ENCODE assay signal across 7 mouse cellular contexts in genomic region chr14:51884031-51884544, GRCm38 (mm10). TPM values are rescaled to one million over a fixed set of nuclear protein-coding genes. Genes with fewer than 3 reads are reported as not detected.
DNase-seq lines count a peak whose midpoint lies in the region; ATAC-seq lines count a peak whose summit lies in the region.

No protein-coding gene starts in this region.

- peaks cover 3% of the 10 kb centered on the region; the same call in 1 of the 2 replicates for H3K36me3 ChIP-seq in forebrain, embryonic 11.5 days (ENCODE audit: control insufficient read depth, insufficient read depth, low read length)
- H3K36me3 ChIP-seq in liver, embryonic 13.5 days, result peaks cover 24% of the 10 kb centered on the region

- peak overlapping the region; percentile 65 for H3K4me3 ChIP-seq in forebrain, embryonic 11.5 days (ENCODE audit: low read depth, low read length)
- peak overlapping the region; percentile 82 for H3K4me3 ChIP-seq in liver, embryonic 13.5 days (replicated peaks)

- peak overlapping the region; percentile 72 for H3K9ac ChIP-seq in forebrain, embryonic 11.5 days (ENCODE audit: low read length)
- H3K9ac ChIP-seq in liver, embryonic 13.5 days, result 0 out of 2 replicates have a peak overlapping the region, but pooled peaks have one; percentile 39

- H3K4me1 ChIP-seq in forebrain, embryonic 11.5 days (replicated peaks; ENCODE audit: control insufficient read depth, insufficient read depth, low read length), result peaks cover 3% of the 10 kb centered on the region; the same call in 1 of the 2 replicates
- peaks cover 22% of the 10 kb centered on the region for H3K4me1 ChIP-seq in liver, embryonic 13.5 days (replicated peaks)

- peak overlapping the region; percentile 87 for H3K4me2 ChIP-seq in forebrain, embryonic 11.5 days (ENCODE audit: low read depth, low read length, severe bottlenecking)
- peak overlapping the region; percentile 95 for H3K4me2 ChIP-seq in liver, embryonic 13.5 days

- peak overlapping the region; percentile 64 for H3K27ac ChIP-seq in forebrain, embryonic 11.5 days (ENCODE audit: low read depth, low read length)
- 0 out of 2 replicates have a peak overlapping the region, but pooled peaks have one; percentile 29 for H3K27ac ChIP-seq in liver, embryonic 13.5 days

- 2% methylated on average over 14 of the region's 14 CpGs for WGBS in forebrain, embryonic 11.5 days
- WGBS in liver, embryonic 13.5 days (ENCODE audit: insufficient replicate concordance), result 2% methylated on average over 14 of the region's 14 CpGs

- ATAC-seq in forebrain, embryonic 11.5 days (replicated peaks; ENCODE audit: low FRiP score), result peak; percentile 65
- peak; percentile 5; the same call in 1 of the 2 replicates for ATAC-seq in liver, embryonic 13.5 days (ENCODE audit: low read depth)

- no peaks in the 10 kb centered on the region for H3K9me3 ChIP-seq in forebrain, embryonic 11.5 days (ENCODE audit: control insufficient read depth, low read length)
- no peaks in the 10 kb centered on the region for H3K9me3 ChIP-seq in liver, embryonic 13.5 days (replicated peaks)

- no peaks in the 10 kb centered on the region for H3K27me3 ChIP-seq in forebrain, embryonic 11.5 days (ENCODE audit: control insufficient read depth, insufficient read depth, low read length)
- no peaks in the 10 kb centered on the region for H3K27me3 ChIP-seq in liver, embryonic 13.5 days

- peak; percentile 62 for DNase-seq in 3T3-L1 (ENCODE audit: low read depth, low spot score)
- DNase-seq in 416B (ENCODE audit: low read depth), result peak; percentile 70
- no peak for DNase-seq in forebrain, embryonic 11.5 days (ENCODE audit: low spot score)
- no peak for DNase-seq in liver, embryonic 13.5 days
- DNase-seq in adrenal gland, adult 2 months, result no peak
- no peak for DNase-seq in right cerebral cortex, postnatal 25 days
- no peak for DNase-seq in thymus, postnatal 25 days

RNA-seq across cellular contexts. Expression of gene Mettl17, which starts 0.6 kb away (rescaled TPM):
- polyA plus RNA-seq in forebrain, embryonic 11.5 days (2014; fragmentation: Nextera tagmentation; extraction: Ambion mirVana), result 48.1 and 60.0 TPM in 2 replicates
- 16.6 and 19.8 TPM in 2 replicates for polyA plus RNA-seq in liver, embryonic 13.5 days (2015; fragmentation: Nextera tagmentation; extraction: Ambion mirVana)
- 10 to 100 TPM; 31.0 to 33.4 TPM for total RNA-seq in adrenal gland, adult 2 months (2021)
- polyA plus RNA-seq in adrenal gland, adult 2 months (2012; rRNA removed), result 48.8 and 99.4 TPM in 2 replicates

RNA-seq across cellular contexts. Expression of gene Slc39a2, which starts 8.6 kb away (rescaled TPM):
- polyA plus RNA-seq in forebrain, embryonic 11.5 days (2014; fragmentation: Nextera tagmentation; extraction: Ambion mirVana), result 0.45 and 0.89 TPM in 2 replicates
- polyA plus RNA-seq in liver, embryonic 13.5 days (2015; fragmentation: Nextera tagmentation; extraction: Ambion mirVana), result 0.05 and 0.08 TPM in 2 replicates
- total RNA-seq in adrenal gland, adult 2 months (2021), result under 1 TPM; 0.45 to 0.58 TPM
- 0.48 and 0.61 TPM in 2 replicates for polyA plus RNA-seq in adrenal gland, adult 2 months (2012; rRNA removed)

RNA-seq across cellular contexts. Expression of gene Ndrg2, which starts 29.9 kb away (rescaled TPM):
- polyA plus RNA-seq in forebrain, embryonic 11.5 days (2014; fragmentation: Nextera tagmentation; extraction: Ambion mirVana), result 8.9 and 11.2 TPM in 2 replicates
- polyA plus RNA-seq in liver, embryonic 13.5 days (2015; fragmentation: Nextera tagmentation; extraction: Ambion mirVana), result 16.1 and 17.1 TPM in 2 replicates
- 100 to 1,000 TPM; 223 to 343 TPM for total RNA-seq in adrenal gland, adult 2 months (2021)
- polyA plus RNA-seq in adrenal gland, adult 2 months (2012; rRNA removed), result 390 and 417 TPM in 2 replicates

RNA-seq across cellular contexts. Expression of gene Ear6, which starts 30.6 kb away (rescaled TPM):
- polyA plus RNA-seq in forebrain, embryonic 11.5 days (2014; fragmentation: Nextera tagmentation; extraction: Ambion mirVana), result not detected in 2 replicates
- polyA plus RNA-seq in liver, embryonic 13.5 days (2015; fragmentation: Nextera tagmentation; extraction: Ambion mirVana), result 9.8 and 10.1 TPM in 2 replicates
- not detected for total RNA-seq in adrenal gland, adult 2 months (2021)
- not detected in 2 replicates for polyA plus RNA-seq in adrenal gland, adult 2 months (2012; rRNA removed)

RNA-seq across cellular contexts. Expression of gene Tppp2, which starts 34.1 kb away (rescaled TPM):
- not detected in 2 replicates for polyA plus RNA-seq in forebrain, embryonic 11.5 days (2014; fragmentation: Nextera tagmentation; extraction: Ambion mirVana)
- not detected in 2 replicates for polyA plus RNA-seq in liver, embryonic 13.5 days (2015; fragmentation: Nextera tagmentation; extraction: Ambion mirVana)
- not detected for total RNA-seq in adrenal gland, adult 2 months (2021)
- not detected in 2 replicates for polyA plus RNA-seq in adrenal gland, adult 2 months (2012; rRNA removed)

Comparison
In these comparisons a context has a peak if more than half of its experiments do, and no peak if none do; other contexts are left out.
1. DNase-seq: peak in 3T3-L1 (single experiment) and 416B (single experiment); none in forebrain, embryonic 11.5 days (single experiment), liver, embryonic 13.5 days (single experiment), adrenal gland, adult 2 months (single experiment), right cerebral cortex, postnatal 25 days (single experiment) and thymus, postnatal 25 days (single experiment).
2. RNA of gene Ndrg2, which starts 29.9 kb away (polyA plus RNA-seq): 390 to 417 TPM in adrenal gland, adult 2 months; 16.1 to 17.1 TPM in liver, embryonic 13.5 days and 8.9 to 11.2 TPM in forebrain, embryonic 11.5 days; every median in the first group is over 10 times any median in the second.